Mouse (Mus musculus): ENCODE results near the gene Clta. TPM values are rescaled to one million over a fixed set of nuclear protein-coding genes. Genes with fewer than 3 reads are reported as not detected.

Gene Clta
- polyA plus RNA-seq, 1 experiment, result 156 TPM

DNA sequence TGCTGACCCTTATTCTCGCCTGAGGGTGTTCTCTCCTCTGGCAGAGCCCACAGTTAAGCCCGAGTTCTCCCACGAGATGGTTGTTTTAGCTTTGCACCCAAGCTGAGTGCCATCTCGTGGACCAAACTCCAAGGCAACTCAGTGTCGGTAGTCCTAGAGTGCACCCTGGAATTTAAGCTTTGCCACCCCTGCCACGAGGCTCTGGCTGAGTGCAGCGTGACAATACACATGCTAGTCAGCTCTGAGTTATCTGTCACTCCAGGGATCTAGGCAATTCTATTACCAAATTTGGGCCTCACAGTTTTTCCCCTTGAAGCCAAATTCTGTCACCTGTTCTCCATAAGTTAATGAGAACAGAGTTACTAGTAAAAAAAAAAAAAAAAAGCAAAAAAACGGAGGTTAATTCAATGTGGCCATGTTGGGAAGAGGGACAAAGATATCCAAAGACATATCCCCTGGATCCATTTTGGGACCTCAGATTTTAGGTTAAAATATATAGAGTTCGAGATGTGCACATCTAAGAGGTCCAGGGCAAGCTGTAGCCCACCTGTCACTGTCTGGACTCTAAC, 68.7 kb downstream of the Clta start:
- DNase-seq (ENCODE audit: low read depth), result no peak

DNA sequence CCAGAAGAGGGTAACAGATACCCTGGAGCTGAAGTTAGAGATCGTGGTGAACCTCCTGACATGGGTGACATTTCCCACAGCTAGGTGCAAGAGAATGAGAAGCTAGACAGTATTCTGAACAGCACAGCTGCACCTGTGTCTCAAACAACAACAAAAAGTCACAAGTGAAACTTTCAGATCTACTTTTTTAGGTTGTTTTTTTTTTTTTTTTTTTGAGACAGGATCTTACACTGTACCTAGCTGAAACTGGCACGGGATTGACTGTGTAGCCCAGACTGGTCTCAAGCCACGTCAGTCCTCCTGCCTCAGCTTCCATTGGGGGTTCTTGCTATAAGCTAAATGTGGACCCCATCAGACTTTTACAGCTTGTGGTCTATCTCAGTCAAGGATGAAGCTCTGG, 69.5 kb downstream of the Clta start:
- no peak for DNase-seq (ENCODE audit: low read depth)

DNA sequence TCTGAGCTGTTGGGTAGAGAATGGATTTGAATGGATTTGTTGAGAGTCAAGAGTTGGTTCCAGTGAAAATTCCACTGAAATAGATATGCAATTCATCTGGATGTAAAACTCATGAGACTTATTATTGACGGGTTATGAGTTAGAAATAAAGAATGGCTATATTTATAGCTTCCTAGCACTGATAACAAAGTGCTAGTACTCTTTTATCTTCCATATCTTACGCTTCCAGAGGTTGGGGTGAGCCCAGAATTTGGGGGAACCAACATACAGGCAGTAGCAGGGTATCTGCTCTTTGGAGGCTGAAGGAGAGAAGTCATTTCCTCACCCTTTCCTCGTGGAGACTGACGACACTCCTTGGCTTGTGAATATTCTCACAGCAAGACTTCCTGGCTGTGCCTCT, 70.2 kb downstream of the Clta start:
- DNase-seq (ENCODE audit: low read depth), result no peak

DNA sequence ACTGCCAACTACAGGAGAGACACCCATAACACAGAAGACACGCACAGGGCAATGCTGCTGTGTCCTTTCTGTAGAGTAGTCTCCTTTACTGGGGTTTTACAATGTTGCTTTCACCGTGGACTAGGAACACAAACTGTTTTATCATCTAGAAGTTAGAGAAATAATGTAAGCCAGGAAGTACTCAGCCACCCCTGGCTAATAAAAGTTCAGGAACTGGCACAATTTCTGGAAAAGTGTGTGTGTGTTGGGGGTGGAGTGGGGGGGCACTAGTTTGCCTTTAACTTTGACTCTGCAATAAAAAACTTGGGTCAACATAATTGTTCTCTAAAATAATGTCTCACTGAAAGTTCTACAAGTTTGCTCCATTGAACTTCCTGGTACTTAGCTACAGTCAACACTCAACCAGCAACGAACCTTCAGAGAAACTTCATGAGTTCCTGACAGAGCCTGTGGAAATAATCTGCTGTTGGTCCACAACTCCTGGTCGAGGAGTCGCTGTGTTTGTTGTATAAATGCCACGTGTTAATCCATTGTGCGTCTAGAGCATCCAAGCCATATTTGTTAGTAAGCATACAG, 74.2 kb downstream of the Clta start:
- no peak for DNase-seq (ENCODE audit: low read depth)

Other genes starting within 250 kb of the Clta start
- gene Olfr159, start 233.4 kb upstream of the Clta start, polyA plus RNA-seq (2012; rRNA removed), result not detected in 2 replicates
- not detected in 2 replicates for gene Olfr156, start 180.6 kb upstream of the Clta start, polyA plus RNA-seq (2012; rRNA removed)
- gene Olfr157, start 164.3 kb upstream of the Clta start, polyA plus RNA-seq (2012; rRNA removed), result not detected in 2 replicates
- not detected in 2 replicates for gene Olfr155, start 152.9 kb upstream of the Clta start, polyA plus RNA-seq (2012; rRNA removed)
- 16.0 and 17.6 TPM in 2 replicates for gene Reck, start 128.9 kb upstream of the Clta start, polyA plus RNA-seq (2012; rRNA removed)
- gene Glipr2, start 47.1 kb upstream of the Clta start, polyA plus RNA-seq (2012; rRNA removed), result 8.4 and 10.2 TPM in 2 replicates
- gene Ccin, start 21.0 kb upstream of the Clta start, polyA plus RNA-seq (2012; rRNA removed), result 0.68 and 0.84 TPM in 2 replicates
- gene Gne, start 79.7 kb downstream of the Clta start, polyA plus RNA-seq (2012; rRNA removed), result 58.9 and 91.4 TPM in 2 replicates
- 124 and 147 TPM in 2 replicates for gene Rnf38, start 229.3 kb downstream of the Clta start, polyA plus RNA-seq (2012; rRNA removed)

Data from gonadal fat pad, adult 2 months (tissue).